20 mouse cellular contexts compared by ENCODE assay signal in the genomic region with DNA sequence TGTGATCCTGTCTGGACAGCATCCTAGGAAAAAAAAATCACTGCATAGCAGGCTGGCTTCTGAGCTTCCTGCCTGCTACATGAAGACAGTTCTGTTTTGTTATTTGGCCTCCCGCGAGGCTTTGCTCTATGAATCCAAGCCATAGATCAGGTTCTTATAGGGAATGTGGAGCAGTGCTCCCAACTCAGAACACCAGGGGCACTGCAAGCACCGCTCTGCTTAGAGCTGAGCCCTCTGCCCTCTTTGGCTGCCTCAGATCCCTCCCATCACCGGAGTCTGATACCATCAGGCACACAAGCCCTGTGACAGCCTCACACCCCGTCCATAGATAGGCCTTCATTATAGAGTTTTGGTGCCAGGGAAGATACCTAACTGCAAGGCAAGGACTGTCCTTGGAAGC. TPM values are rescaled to one million over a fixed set of nuclear protein-coding genes. Genes with fewer than 3 reads are reported as not detected.
A peak's percentile ranks its signal among the peaks of the same experiment; 100 is the strongest.
DNase-seq lines count a peak whose midpoint lies in the region; ATAC-seq and TF ChIP-seq lines count a peak whose summit lies in the region.
"Had no signal": no experiment of that assay in that cellular context is flagged by ENCODE, and none has a peak within 500 bp of the region (broad histone marks: within the 10 kb centered on the region; RNA-seq: fewer than 3 reads in every experiment).

No protein-coding gene starts in this region.

- no peak overlapping the region for H3K9ac ChIP-seq in hindbrain, postnatal 0 days (replicated peaks; ENCODE audit: low read length)
- no peak overlapping the region for H3K9ac ChIP-seq in midbrain, embryonic 13.5 days (replicated peaks)
- no peak overlapping the region for H3K9ac ChIP-seq in midbrain, embryonic 11.5 days (ENCODE audit: low read length)
- H3K9ac ChIP-seq: hindbrain, embryonic 14.5 days; liver, postnatal 0 days; midbrain, embryonic 12.5 days had no signal

- 52% methylated on average over 5 of the region's 5 CpGs for WGBS in hindbrain, postnatal 0 days
- 57% methylated on average over 5 of the region's 5 CpGs for WGBS in hindbrain, embryonic 10.5 days
- WGBS in midbrain, embryonic 13.5 days, result 56% methylated on average over 5 of the region's 5 CpGs
- WGBS in midbrain, embryonic 11.5 days, result 50% methylated on average over 5 of the region's 5 CpGs

- peaks cover 4% of the 10 kb centered on the region; the same call in 1 of the 2 replicates for H3K4me1 ChIP-seq in hindbrain, postnatal 0 days (ENCODE audit: insufficient read depth, low read length)
- H3K4me1 ChIP-seq in hindbrain, embryonic 10.5 days (replicated peaks), result peaks cover 14% of the 10 kb centered on the region; the same call in 1 of the 2 replicates
- peaks cover 12% of the 10 kb centered on the region for H3K4me1 ChIP-seq in midbrain, embryonic 13.5 days (replicated peaks)
- no peaks in the 10 kb centered on the region for H3K4me1 ChIP-seq in midbrain, embryonic 11.5 days (ENCODE audit: control insufficient read depth, insufficient read depth, low read length)
- peaks cover 2% of the 10 kb centered on the region for H3K4me1 ChIP-seq in cortical plate, adult 2 months (ENCODE audit: control insufficient read depth, insufficient read depth, low read length)
- H3K4me1 ChIP-seq: limb, embryonic 10.5 days; midbrain, embryonic 12.5 days had no signal

- H3K4me3 ChIP-seq in hindbrain, postnatal 0 days (ENCODE audit: low read length), result no peak overlapping the region
- H3K4me3 ChIP-seq in hindbrain, embryonic 10.5 days, result no peak overlapping the region
- H3K4me3 ChIP-seq in midbrain, embryonic 13.5 days (replicated peaks), result no peak overlapping the region
- H3K4me3 ChIP-seq in midbrain, embryonic 11.5 days (ENCODE audit: low read depth, low read length), result no peak overlapping the region
- H3K4me3 ChIP-seq in cortical plate, adult 2 months (ENCODE audit: insufficient read depth, low read length), result no peak overlapping the region
- H3K4me3 ChIP-seq: heart, embryonic 10.5 days; limb, embryonic 10.5 days; midbrain, embryonic 12.5 days had no signal

- no peaks in the 10 kb centered on the region; the same call in 1 of the 2 replicates for H3K36me3 ChIP-seq in hindbrain, postnatal 0 days (ENCODE audit: insufficient read depth, low read length)
- H3K36me3 ChIP-seq in hindbrain, embryonic 10.5 days, result peaks cover 17% of the 10 kb centered on the region
- H3K36me3 ChIP-seq in midbrain, embryonic 13.5 days, result peaks cover 25% of the 10 kb centered on the region
- H3K36me3 ChIP-seq in midbrain, embryonic 11.5 days (ENCODE audit: control insufficient read depth, insufficient read depth, low read length), result 0 out of 2 replicates have a peak, but pooled peaks cover 2% of the 10 kb centered on the region
- H3K36me3 ChIP-seq: heart, embryonic 10.5 days; limb, embryonic 10.5 days had no signal

- DNase-seq in hindbrain, postnatal 0 days (ENCODE audit: low spot score), result peak; percentile 47
- no peak for DNase-seq in hindbrain, embryonic 10.5 days (ENCODE audit: low spot score)
- DNase-seq in midbrain, embryonic 11.5 days (ENCODE audit: low spot score, missing footprints), result no peak
- DNase-seq in ZHBTc4 (ENCODE audit: low read depth, low spot score), result peak; percentile 21
- DNase-seq in adrenal gland, postnatal 36 days, result no peak
- DNase-seq: cerebellum, adult 11-12 months; cerebellum, postnatal 36 days; liver, postnatal 0 days; lung, postnatal 4 days; right cerebral cortex, postnatal 4 days had no signal

- no peaks in the 10 kb centered on the region for H3K9me3 ChIP-seq in hindbrain, postnatal 0 days (ENCODE audit: low read length)
- 0 out of 2 replicates have a peak, but pooled peaks cover 5% of the 10 kb centered on the region for H3K9me3 ChIP-seq in hindbrain, embryonic 10.5 days
- no peaks in the 10 kb centered on the region for H3K9me3 ChIP-seq in midbrain, embryonic 13.5 days
- peaks cover 4% of the 10 kb centered on the region; the same call in 1 of the 2 replicates for H3K9me3 ChIP-seq in midbrain, embryonic 11.5 days (ENCODE audit: control insufficient read depth, low read length)
- H3K9me3 ChIP-seq: heart, embryonic 10.5 days; limb, embryonic 10.5 days; midbrain, embryonic 12.5 days had no signal

- H3K27me3 ChIP-seq in hindbrain, postnatal 0 days (ENCODE audit: insufficient read depth, low read length), result no peaks in the 10 kb centered on the region
- H3K27me3 ChIP-seq in hindbrain, embryonic 10.5 days (ENCODE audit: insufficient read depth, poor library complexity, severe bottlenecking), result 0 out of 2 replicates have a peak, but pooled peaks cover 4% of the 10 kb centered on the region
- no peaks in the 10 kb centered on the region for H3K27me3 ChIP-seq in midbrain, embryonic 13.5 days
- no peaks in the 10 kb centered on the region for H3K27me3 ChIP-seq in midbrain, embryonic 11.5 days (ENCODE audit: control insufficient read depth, insufficient read depth, low read length)
- H3K27me3 ChIP-seq: midbrain, embryonic 12.5 days had no signal

- peak; percentile 59 for TF ChIP-seq CTCF in hindbrain, postnatal 0 days (IDR thresholded peaks at IDR 0.05; ENCODE audit: low read depth)
- TF ChIP-seq CTCF in cortical plate, adult 2 months (IDR thresholded peaks at IDR 0.05; ENCODE audit: extremely low read depth, insufficient read depth, low read length), result peak; percentile 13; the same call in 1 of the 2 replicates

- H3K4me2 ChIP-seq in hindbrain, postnatal 0 days (ENCODE audit: low read depth, low read length), result no peak overlapping the region
- H3K4me2 ChIP-seq in midbrain, embryonic 13.5 days (replicated peaks), result no peak overlapping the region
- no peak overlapping the region for H3K4me2 ChIP-seq in midbrain, embryonic 11.5 days
- H3K4me2 ChIP-seq: hindbrain, embryonic 14.5 days; midbrain, embryonic 12.5 days had no signal

- no peak overlapping the region for H3K27ac ChIP-seq in hindbrain, postnatal 0 days
- H3K27ac ChIP-seq in hindbrain, embryonic 10.5 days, result no peak overlapping the region
- H3K27ac ChIP-seq in midbrain, embryonic 13.5 days, result no peak overlapping the region
- H3K27ac ChIP-seq in midbrain, embryonic 11.5 days (ENCODE audit: low read depth, low read length), result no peak overlapping the region
- H3K27ac ChIP-seq in cortical plate, adult 2 months (ENCODE audit: insufficient read depth, low read length), result no peak overlapping the region
- H3K27ac ChIP-seq: heart, embryonic 10.5 days; hindbrain, embryonic 14.5 days; limb, embryonic 10.5 days; midbrain, embryonic 12.5 days had no signal

- ATAC-seq in hindbrain, postnatal 0 days, result peak; percentile 71; the same call in 1 of the 2 replicates
- 0 out of 2 replicates have a peak, but pooled peaks have one; percentile 25 for ATAC-seq in midbrain, embryonic 13.5 days
- no peak for ATAC-seq in midbrain, embryonic 11.5 days (ENCODE audit: low FRiP score)
- ATAC-seq: activated CD4-positive, CD25-positive, alpha-beta regulatory T cell, adult 4 months; liver, postnatal 0 days had no signal

- no peak for TF ChIP-seq POLR2A in cortical plate, adult 2 months (IDR thresholded peaks at IDR 0.05; ENCODE audit: extremely low read depth, insufficient read depth, low read length)

RNA-seq across cellular contexts. Expression of gene Adgra1, which starts 9.2 kb away (rescaled TPM):
- 28.5 and 34.4 TPM in 2 replicates for total RNA-seq in hindbrain, postnatal 0 days (2014; rRNA removed)
- 48.9 and 53.3 TPM in 2 replicates for polyA plus RNA-seq in hindbrain, postnatal 0 days (2015; fragmentation: Nextera tagmentation; extraction: Ambion mirVana)
- polyA plus RNA-seq in hindbrain, embryonic 10.5 days (2016; fragmentation: Nextera tagmentation; extraction: Ambion mirVana), result 8.2 and 19.2 TPM in 2 replicates
- polyA plus RNA-seq in midbrain, embryonic 13.5 days (2015; fragmentation: Nextera tagmentation; extraction: Ambion mirVana), result 33.4 and 38.8 TPM in 2 replicates
- 11.3 and 15.5 TPM in 2 replicates for polyA plus RNA-seq in midbrain, embryonic 11.5 days (2014; fragmentation: Nextera tagmentation; extraction: Ambion mirVana)
- 37.5 and 41.6 TPM in 2 replicates for polyA plus RNA-seq in cortical plate, adult 2 months (2012; rRNA removed)
- total RNA-seq in adrenal gland, postnatal 36 days (2021), result 1 to 10 TPM; 2.2 to 3.9 TPM
- total RNA-seq: gastrocnemius, adult 18-20 months; liver, adult 2 months had no signal
- polyA plus RNA-seq: activated CD4-positive, CD25-positive, alpha-beta regulatory T cell, adult 4 months; limb, embryonic 10.5 days; liver, adult 2 months; liver, postnatal 0 days had no signal

RNA-seq across cellular contexts. Expression of gene Kndc1, which starts 51.4 kb away (rescaled TPM):
- 53.6 and 63.1 TPM in 2 replicates for total RNA-seq in hindbrain, postnatal 0 days (2014; rRNA removed)
- polyA plus RNA-seq in hindbrain, postnatal 0 days (2015; fragmentation: Nextera tagmentation; extraction: Ambion mirVana), result 12.7 and 12.8 TPM in 2 replicates
- 0.58 and 1.0 TPM in 2 replicates for polyA plus RNA-seq in hindbrain, embryonic 10.5 days (2016; fragmentation: Nextera tagmentation; extraction: Ambion mirVana)
- 6.0 and 7.2 TPM in 2 replicates for polyA plus RNA-seq in midbrain, embryonic 13.5 days (2015; fragmentation: Nextera tagmentation; extraction: Ambion mirVana)
- polyA plus RNA-seq in midbrain, embryonic 11.5 days (2014; fragmentation: Nextera tagmentation; extraction: Ambion mirVana), result 0.55 and 0.79 TPM in 2 replicates
- polyA plus RNA-seq in cortical plate, adult 2 months (2012; rRNA removed), result 54.8 and 56.1 TPM in 2 replicates
- total RNA-seq in adrenal gland, postnatal 36 days (2021), result under 1 TPM; 0.50 to 0.56 TPM
- total RNA-seq: gastrocnemius, adult 18-20 months had no signal
- polyA plus RNA-seq: heart, postnatal 0 days; limb, embryonic 10.5 days; liver, adult 2 months; liver, postnatal 0 days had no signal

Comparison
In these comparisons a context has a peak if more than half of its experiments do, and no peak if none do; other contexts are left out.
1. DNase-seq: peak in hindbrain, postnatal 0 days (single experiment) and ZHBTc4 (single experiment); none in hindbrain, embryonic 10.5 days (single experiment), midbrain, embryonic 11.5 days (single experiment) and adrenal gland, postnatal 36 days (0 of 2).